Mouse (Mus musculus) kidney, adult 2 months (tissue): Measurements from ENCODE around the gene Spsb1. TPM values are rescaled to one million over a fixed set of nuclear protein-coding genes. Genes with fewer than 3 reads are reported as not detected.
A peak's percentile ranks its signal among the peaks of the same experiment; 100 is the strongest.

Experiments used
- DNase-seq: peaks from one replicate; pipeline ENCODE4 v3.0.0; 2021
- H3K27ac ChIP-seq: fragments of 200-500 bp; 2 replicates; pipeline ENCODE4 v1.5.1; 2012; ENCODE audit warnings: low read depth, low read length, control low read depth, inconsistent platforms; ENCODE audit not compliant: insufficient read depth
- H3K27me3 ChIP-seq: fragments of 200-500 bp; replicated peaks from 2 replicates; pipeline ENCODE4 v1.6.1; 2012; ENCODE audit warnings: mild to moderate bottlenecking, moderate library complexity, low read length, inconsistent platforms; ENCODE audit not compliant: control insufficient read depth, insufficient read depth
- H3K36me3 ChIP-seq: fragments of 200-500 bp; 2 replicates; pipeline ENCODE4 v1.6.1; 2012; ENCODE audit warnings: mild to moderate bottlenecking, moderate library complexity, low read length, inconsistent platforms; ENCODE audit not compliant: control insufficient read depth, insufficient read depth
- H3K4me1 ChIP-seq: fragments of 200-500 bp; 2 replicates; pipeline ENCODE4 v1.6.1; 2011; ENCODE audit warnings: low read length; ENCODE audit not compliant: control insufficient read depth, insufficient read depth
- H3K4me3 ChIP-seq: fragments of 200-500 bp; 2 replicates; pipeline ENCODE4 v1.5.1; 2011; ENCODE audit warnings: mild to moderate bottlenecking, low read depth, low read length, control low read depth; ENCODE audit not compliant: insufficient read depth
- CTCF ChIP-seq: fragments of 200-500 bp; conservative IDR thresholded peaks from 2 replicates; pipeline ENCODE4 v1.5.1; 2011; ENCODE audit warnings: low read depth, mild to moderate bottlenecking, control low read depth, low read length, moderate library complexity, mixed read lengths; ENCODE audit not compliant: insufficient read depth, insufficient read length
- POLR2A ChIP-seq: fragments of 200-500 bp; IDR thresholded peaks from one replicate; pipeline ENCODE4 v1.6.1; 2011; ENCODE audit warnings: low read depth, low read length, control low read depth
- WGBS: fragments of 180-500 bp; shearing (Covaris S2); methylation state at CpG from one replicate; pipeline ENCODE4 v1.1.7; 2018; 5-methylcytosine and 5-hydroxymethylcytosine counted together
- polyA plus RNA-seq: library from polyadenylated mRNA; depleted of rRNA; stranded (reverse); fragments of >200 nt; gene quantifications from 2 replicates; pipeline ENCODE4 v1.2.3, GENCODE M21; 2012

Spsb1 gene
- polyA plus RNA-seq, 1 experiment = 6.5 TPM

DNA sequence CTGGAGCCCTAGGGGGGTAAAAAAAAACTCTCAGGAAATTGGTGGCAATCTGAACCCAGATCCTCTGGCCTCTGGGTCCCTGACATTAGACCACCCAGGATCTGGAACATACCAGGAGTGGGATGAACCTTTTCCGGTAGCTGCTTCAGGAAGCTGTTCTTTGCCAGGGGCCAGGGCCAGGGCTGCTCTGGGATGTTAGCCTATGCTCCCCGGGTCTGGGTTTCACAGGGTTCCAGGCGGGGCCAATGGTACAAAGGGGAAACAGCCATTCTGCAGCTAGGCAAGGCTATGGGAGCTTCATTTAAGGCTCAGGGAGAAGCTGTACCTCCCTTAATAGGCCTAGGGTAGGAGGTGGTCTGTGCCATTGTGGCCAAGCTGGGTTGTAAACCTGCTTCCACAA lies 9.9 kb upstream of the Spsb1 start:
- no peak for DNase-seq
- Histone ChIP-seq H3K27me3 (no peaks in the 10 kb centered on the region), H3K27ac (no peak overlapping the region), H3K4me1 (peaks cover 8% of the 10 kb centered on the region; the same call in 1 of the 2 replicates), H3K36me3 (no peaks in the 10 kb centered on the region), H3K4me3 (no peak overlapping the region)
- WGBS = 47% methylated on average over 3 of the region's 3 CpGs
- no peak for TF ChIP-seq CTCF
- TF ChIP-seq POLR2A = no peak

DNA sequence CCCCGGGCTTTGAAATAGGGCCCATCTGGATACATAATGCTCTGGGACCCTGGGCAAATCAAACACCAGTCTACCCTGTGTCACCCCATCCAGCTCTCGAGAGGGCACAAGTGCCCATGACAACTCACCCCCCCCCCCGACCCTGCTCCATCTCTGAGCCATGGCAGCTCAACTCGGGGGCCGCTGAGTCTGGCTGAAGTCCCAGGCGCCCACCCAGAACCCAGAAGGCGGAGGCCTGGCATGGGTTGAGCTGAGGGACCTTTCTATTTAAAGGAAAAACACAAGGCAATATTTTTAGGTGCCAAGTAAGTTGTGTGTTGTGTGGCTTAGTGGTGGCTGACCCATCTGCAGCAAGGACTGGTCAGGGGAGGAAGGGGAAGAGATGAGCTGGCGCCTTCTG lies 9.4 kb upstream of the Spsb1 start:
- no peak overlapping the region for H3K27ac ChIP-seq
- DNase-seq = no peak
- WGBS = 83% methylated on average over 8 of the region's 8 CpGs
- no peaks in the 10 kb centered on the region for H3K27me3 ChIP-seq
- H3K4me3 ChIP-seq = no peak overlapping the region
- TF ChIP-seq POLR2A = no peak
- no peak for TF ChIP-seq CTCF
- H3K4me1 ChIP-seq = peaks cover 8% of the 10 kb centered on the region; the same call in 1 of the 2 replicates
- no peaks in the 10 kb centered on the region for H3K36me3 ChIP-seq

DNA sequence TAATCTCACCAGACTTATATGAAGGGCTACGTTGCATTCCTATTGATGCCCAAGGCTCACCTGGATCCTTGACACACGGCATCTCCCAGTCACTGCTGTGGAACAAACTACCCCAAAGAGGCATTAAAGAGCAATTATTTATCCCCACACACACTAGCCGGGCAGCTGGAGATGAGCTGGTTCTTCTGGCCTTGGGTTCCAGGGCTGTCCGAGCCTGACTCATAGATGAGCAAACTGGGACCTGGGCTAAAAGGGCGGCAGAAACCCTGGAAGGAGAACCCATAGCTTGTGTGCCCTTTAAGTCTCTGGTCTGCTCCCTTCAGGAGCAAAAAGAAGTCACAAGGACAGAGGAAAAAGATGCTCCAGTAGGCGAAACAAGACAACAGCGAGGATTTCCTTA lies 5.5 kb upstream of the Spsb1 start:
- no peak overlapping the region for H3K4me3 ChIP-seq
- no peaks in the 10 kb centered on the region for H3K27me3 ChIP-seq
- TF ChIP-seq POLR2A (no peak), CTCF (no peak)
- 90% methylated on average over 7 of the region's 7 CpGs for WGBS
- H3K4me1 ChIP-seq = peaks cover 8% of the 10 kb centered on the region
- no peaks in the 10 kb centered on the region for H3K36me3 ChIP-seq
- H3K27ac ChIP-seq = no peak overlapping the region
- no peak for DNase-seq

DNA sequence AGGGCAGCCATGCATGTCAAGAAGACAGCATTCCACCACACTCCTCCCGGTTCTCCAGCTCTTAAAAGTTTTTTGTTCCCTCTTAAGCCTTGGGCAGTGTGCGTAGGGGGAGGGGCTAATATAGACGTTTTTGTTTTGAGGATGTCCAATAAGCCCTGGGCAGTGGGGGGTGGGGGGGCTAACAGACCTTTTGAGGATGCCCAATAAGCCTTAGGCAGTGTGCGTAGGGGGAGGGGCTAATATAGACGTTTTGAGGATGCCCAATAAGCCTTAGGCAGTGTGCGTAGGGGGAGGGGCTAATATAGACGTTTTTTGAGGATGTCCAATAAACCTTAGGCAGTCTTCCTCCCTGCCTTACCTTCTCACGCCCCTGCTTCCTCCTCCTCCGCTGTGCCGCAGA lies 5.0 kb upstream of the Spsb1 start:
- no peaks in the 10 kb centered on the region for H3K36me3 ChIP-seq
- no peak overlapping the region for H3K4me3 ChIP-seq
- H3K4me1 ChIP-seq = peaks cover 5% of the 10 kb centered on the region
- no peak for DNase-seq
- TF ChIP-seq CTCF (no peak), POLR2A (no peak)
- no peaks in the 10 kb centered on the region for H3K27me3 ChIP-seq
- 56% methylated on average over 10 of the region's 10 CpGs for WGBS
- H3K27ac ChIP-seq = no peak overlapping the region

DNA sequence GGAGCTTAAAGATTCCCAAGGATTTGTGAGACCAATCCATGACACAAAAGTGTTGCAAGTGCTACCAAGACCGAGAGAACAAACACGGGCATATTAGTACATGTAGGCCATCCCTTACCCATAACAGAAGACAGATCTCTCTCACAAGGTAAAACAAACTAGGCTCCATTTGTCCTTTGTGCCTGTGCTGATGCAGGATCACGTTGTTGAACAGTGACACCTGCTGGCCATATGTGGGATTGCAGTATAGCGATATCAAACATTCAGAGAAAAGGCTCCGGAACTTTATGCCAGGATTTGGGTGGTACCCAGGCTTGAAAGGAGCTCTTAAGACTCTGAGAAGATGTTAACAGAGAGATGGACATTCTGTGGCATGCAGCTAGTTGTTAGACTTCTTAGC lies 3.7 kb upstream of the Spsb1 start:
- DNase-seq = peak; percentile 83
- Histone ChIP-seq H3K36me3 (no peaks in the 10 kb centered on the region), H3K27ac (no peak overlapping the region), H3K4me1 (peaks cover 8% of the 10 kb centered on the region), H3K4me3 (no peak overlapping the region), H3K27me3 (no peaks in the 10 kb centered on the region)
- 2% methylated on average over 5 of the region's 5 CpGs for WGBS
- TF ChIP-seq POLR2A = no peak
- TF ChIP-seq CTCF = peak; percentile 90

DNA sequence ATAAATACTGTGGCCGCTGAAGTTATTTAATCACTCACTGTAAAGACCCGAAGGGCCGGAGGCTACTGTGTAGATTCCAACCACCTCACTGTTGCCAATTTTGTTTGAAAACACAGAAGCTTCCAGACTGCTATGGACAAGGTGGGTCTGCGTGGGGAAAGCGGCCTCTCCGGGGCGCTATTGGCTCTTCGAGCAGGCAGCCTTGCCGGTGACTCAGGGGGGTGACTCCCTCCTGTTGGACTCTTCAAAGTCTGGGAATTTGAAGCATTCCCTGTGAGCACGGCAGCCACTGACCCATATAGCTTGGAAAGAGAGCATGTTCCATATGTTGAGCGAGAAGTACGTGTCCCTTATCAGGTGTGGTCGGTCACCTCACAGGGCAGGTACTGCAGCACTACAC lies 1.2 kb upstream of the Spsb1 start:
- H3K27ac ChIP-seq = no peak overlapping the region
- no peak for TF ChIP-seq POLR2A
- TF ChIP-seq CTCF = no peak
- DNase-seq = no peak
- 50% methylated on average over 13 of the region's 13 CpGs for WGBS
- H3K27me3 ChIP-seq = no peaks in the 10 kb centered on the region
- peaks cover 8% of the 10 kb centered on the region for H3K4me1 ChIP-seq
- no peak overlapping the region for H3K4me3 ChIP-seq
- no peaks in the 10 kb centered on the region for H3K36me3 ChIP-seq

DNA sequence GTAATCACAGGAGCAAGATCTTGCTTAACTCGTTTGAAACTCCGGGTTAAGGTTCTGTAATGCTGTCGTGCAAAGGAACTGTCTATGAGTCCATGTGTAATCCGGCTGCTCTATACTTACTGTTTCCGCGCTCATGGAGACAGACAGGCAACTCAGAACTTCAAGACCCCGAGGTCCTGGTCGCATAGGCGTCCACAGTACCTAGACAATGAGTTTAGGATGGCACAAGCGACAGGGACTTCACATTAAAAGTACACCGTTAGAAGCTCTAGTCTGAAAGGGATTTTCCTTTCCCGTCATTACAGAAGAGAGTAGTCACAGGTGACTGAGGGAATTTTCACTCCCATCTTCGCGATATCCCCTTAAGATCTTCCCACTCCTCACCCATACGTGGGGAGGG lies 788 bp upstream of the Spsb1 start:
- no peak for TF ChIP-seq POLR2A
- TF ChIP-seq CTCF = no peak
- Histone ChIP-seq H3K4me3 (peak overlapping the region; percentile 41; the same call in 1 of the 2 replicates), H3K27me3 (no peaks in the 10 kb centered on the region), H3K27ac (no peak overlapping the region), H3K36me3 (no peaks in the 10 kb centered on the region), H3K4me1 (peaks cover 8% of the 10 kb centered on the region)
- DNase-seq = no peak
- 16% methylated on average over 15 of the region's 15 CpGs for WGBS

DNA sequence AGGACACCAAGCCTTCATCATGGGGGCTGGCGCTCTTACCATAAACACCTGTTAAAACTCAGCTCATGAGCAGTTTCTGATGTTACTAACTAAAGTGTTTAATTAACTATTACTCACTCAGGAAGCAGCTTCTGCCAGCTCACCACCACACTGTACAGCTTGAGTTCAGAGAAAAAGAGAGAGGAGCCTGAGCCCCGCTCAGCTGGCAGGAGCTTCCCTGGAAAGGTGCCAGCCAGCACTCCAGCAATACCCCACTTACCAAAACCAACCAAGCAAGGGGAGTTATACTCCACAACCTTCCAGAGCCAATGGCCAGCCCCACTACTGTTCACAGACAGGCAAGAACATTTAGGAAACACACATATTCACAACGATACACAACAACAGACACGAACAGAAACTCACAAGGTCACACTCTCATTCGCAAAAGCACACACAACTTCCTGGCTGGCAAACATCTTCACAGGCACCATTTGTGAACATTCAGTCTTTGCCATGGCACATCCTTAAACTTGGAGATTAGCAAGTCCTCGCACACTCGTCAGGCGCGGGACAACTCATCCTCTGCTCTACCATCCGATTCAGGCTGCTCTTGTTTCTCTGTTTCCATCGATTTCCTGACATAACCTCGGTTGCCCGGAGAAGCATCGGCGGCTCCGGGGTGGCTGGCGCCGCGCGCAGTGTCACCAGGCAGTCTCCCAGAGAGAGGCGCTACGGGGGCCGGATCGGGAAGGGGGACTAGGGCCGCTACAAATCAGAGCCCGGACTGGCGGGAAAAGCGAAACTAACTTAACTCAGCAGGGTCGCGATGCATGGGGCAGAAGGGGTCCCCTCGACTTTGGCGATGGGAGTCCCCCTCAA lies 992 bp downstream of the Spsb1 start:
- H3K36me3 ChIP-seq = no peaks in the 10 kb centered on the region
- WGBS = 4% methylated on average over 32 of the region's 32 CpGs
- H3K4me1 ChIP-seq = peaks cover 8% of the 10 kb centered on the region
- peak overlapping the region; percentile 53 for H3K4me3 ChIP-seq
- H3K27me3 ChIP-seq = no peaks in the 10 kb centered on the region
- no peak overlapping the region for H3K27ac ChIP-seq
- peak; percentile 53 for DNase-seq
- TF ChIP-seq CTCF (no peak), POLR2A (no peak)
